Mouse (Mus musculus) cortical plate, adult 2 months (tissue): ENCODE measurements around the gene Immp2l. TPM values are rescaled to one million over a fixed set of nuclear protein-coding genes. Genes with fewer than 3 reads are reported as not detected.

ENCODE experiments used
- H3K27ac ChIP-seq: fragments of 200-500 bp; 2 replicates; pipeline ENCODE4 v1.5.1; 2012; ENCODE audit warnings: low read length, control low read depth, inconsistent platforms; ENCODE audit not compliant: insufficient read depth
- H3K4me1 ChIP-seq: fragments of 200-500 bp; 2 replicates; pipeline ENCODE4 v1.6.1; 2011; ENCODE audit warnings: low read length; ENCODE audit not compliant: control insufficient read depth, insufficient read depth
- H3K4me3 ChIP-seq: fragments of 200-500 bp; 2 replicates; pipeline ENCODE4 v1.5.1; 2011; ENCODE audit warnings: mild to moderate bottlenecking, low read length, control low read depth; ENCODE audit not compliant: insufficient read depth
- CTCF ChIP-seq: fragments of 200-500 bp; IDR thresholded peaks from 2 replicates; pipeline ENCODE4 v1.5.1; 2011; ENCODE audit warnings: mild to moderate bottlenecking, control low read depth, low read length; ENCODE audit not compliant: insufficient read depth; ENCODE audit errors: extremely low read depth
- POLR2A ChIP-seq: fragments of 200-500 bp; IDR thresholded peaks from 2 replicates; pipeline ENCODE4 v1.6.1; 2011; ENCODE audit warnings: mild to moderate bottlenecking, low read length, control low read depth; ENCODE audit not compliant: insufficient read depth; ENCODE audit errors: extremely low read depth
- polyA plus RNA-seq: library from polyadenylated mRNA; depleted of rRNA; stranded (reverse); fragments of >200 nt; gene quantifications from 2 replicates; pipeline ENCODE4 v1.2.3, GENCODE M21; 2012

The Immp2l gene
- polyA plus RNA-seq, 1 experiment = 8.0 TPM

DNA sequence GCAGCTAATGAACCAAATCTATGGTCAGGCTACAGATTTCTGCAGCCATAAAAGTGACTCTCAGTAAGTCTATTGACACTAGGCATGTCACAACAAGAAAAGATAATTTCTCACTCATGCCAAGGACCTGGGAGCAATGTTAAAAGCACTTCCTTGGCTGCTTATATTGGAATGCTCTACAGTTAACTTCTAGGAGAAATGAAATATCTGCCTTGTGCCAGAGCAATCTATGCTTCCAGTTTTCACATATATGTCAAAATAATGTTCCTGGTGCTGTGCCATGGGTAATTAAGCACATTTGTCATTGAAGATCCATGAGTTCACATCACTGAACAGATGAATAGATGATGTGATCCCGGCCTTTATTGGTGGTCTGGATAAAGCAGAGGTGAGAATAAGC is 645.6 kb downstream of the Immp2l start:
- no peak overlapping the region for H3K4me3 ChIP-seq
- no peak overlapping the region for H3K27ac ChIP-seq
- TF ChIP-seq POLR2A (no peak), CTCF (no peak)
- no peaks in the 10 kb centered on the region for H3K4me1 ChIP-seq

DNA sequence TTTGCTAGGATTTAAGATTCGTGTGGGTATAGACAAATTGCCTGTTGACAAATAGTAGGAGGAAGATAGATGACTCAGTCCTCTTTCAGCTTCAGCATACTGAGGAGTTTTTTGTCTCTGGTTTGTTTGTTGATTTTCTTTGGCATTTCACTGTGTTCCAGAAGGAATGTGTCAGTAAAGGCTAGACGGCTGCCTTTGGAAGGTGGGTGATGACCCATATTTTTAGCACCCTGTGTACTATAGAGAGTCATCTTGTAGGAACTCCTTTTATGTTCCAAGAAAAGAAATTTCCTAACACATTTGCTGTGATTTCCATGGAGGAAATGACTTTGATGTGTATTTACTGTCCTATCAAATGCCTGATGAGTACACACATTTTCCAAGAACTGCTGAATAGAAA is 651.0 kb downstream of the Immp2l start:
- Histone ChIP-seq H3K27ac (no peak overlapping the region), H3K4me3 (no peak overlapping the region), H3K4me1 (no peaks in the 10 kb centered on the region)
- TF ChIP-seq POLR2A (no peak), CTCF (no peak)

DNA sequence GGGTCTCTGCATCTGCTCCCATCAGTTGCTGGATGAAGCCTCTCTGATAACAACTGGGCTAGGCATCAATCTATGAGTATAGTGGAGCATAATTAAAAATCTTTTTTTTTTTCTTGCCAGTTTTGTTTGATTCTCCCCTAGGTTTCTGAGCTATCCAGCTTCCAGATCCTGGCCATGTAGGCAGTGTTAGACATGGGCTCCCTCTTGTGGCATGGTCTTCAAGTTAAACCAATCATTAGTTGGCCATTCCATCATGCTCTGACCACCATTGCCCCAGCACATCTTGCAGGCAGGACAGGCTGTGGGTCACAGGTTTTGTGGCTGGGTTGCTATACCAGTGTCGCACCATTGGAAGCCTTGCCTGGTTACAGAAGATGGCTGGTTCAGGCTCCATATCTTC is 656.3 kb downstream of the Immp2l start:
- no peak overlapping the region for H3K4me3 ChIP-seq
- no peaks in the 10 kb centered on the region for H3K4me1 ChIP-seq
- no peak overlapping the region for H3K27ac ChIP-seq
- peak; percentile 60 for TF ChIP-seq CTCF
- no peak for TF ChIP-seq POLR2A

DNA sequence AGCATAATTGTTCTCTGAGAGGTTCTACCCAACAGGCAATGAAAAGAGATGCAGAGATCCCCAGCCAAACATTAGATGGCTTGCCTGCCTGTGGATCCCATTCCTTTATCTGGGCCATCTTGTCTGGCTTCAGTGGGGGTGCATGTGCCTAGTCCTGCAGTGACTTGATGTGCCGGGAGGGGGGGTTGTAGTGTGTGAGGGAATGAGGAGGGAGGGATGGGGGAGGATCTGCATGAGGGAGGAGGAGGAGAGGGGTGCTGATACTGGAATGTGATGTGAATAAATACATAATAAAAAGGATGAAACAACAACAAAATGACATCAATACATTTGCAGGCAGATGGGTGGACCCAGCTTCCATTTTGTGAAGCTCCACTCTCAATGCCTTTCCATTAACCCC is 658.3 kb downstream of the Immp2l start:
- no peaks in the 10 kb centered on the region for H3K4me1 ChIP-seq
- H3K4me3 ChIP-seq = no peak overlapping the region
- H3K27ac ChIP-seq = no peak overlapping the region
- TF ChIP-seq POLR2A (no peak), CTCF (no peak)

DNA sequence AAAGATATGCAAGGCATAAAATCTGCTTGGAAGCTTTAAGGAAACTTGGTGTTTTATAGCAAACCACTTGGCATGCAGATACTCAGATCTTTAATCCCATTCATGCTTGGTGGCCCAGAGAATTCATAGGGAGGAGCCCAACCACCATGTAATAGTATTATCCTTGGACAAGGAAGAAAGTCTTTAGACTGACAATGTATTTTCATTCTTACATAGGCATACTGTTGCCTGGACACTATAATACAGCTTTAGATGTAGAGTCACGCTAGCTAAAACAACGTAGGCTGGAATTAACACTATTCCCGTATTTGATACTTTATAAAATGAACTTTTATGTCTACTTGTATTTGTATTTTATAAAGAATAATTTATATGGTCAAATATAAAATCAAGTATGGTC is 665.9 kb downstream of the Immp2l start:
- Histone ChIP-seq H3K4me3 (no peak overlapping the region), H3K4me1 (no peaks in the 10 kb centered on the region), H3K27ac (no peak overlapping the region)
- TF ChIP-seq CTCF (no peak), POLR2A (no peak)

DNA sequence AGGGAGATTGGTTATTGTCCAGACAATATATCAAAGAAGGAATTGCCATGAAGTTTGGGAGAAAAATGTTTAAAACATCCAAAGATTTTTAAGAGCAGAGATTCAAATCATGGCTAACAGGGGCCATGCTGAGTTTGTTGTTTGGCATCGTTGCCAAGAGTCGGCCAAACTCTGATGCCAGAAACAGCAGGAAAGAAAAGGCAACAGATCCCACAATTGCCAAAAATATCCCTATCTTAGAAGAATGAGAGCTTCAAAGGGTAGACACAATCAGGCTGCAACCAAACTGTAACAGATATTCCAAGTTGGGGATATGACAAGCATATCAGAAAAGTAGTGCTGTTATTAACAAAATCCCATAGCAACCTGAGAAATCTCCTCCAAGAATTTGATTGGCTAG is 686.7 kb downstream of the Immp2l start:
- Histone ChIP-seq H3K4me3 (no peak overlapping the region), H3K27ac (no peak overlapping the region), H3K4me1 (no peaks in the 10 kb centered on the region)
- TF ChIP-seq CTCF (no peak), POLR2A (no peak)

DNA sequence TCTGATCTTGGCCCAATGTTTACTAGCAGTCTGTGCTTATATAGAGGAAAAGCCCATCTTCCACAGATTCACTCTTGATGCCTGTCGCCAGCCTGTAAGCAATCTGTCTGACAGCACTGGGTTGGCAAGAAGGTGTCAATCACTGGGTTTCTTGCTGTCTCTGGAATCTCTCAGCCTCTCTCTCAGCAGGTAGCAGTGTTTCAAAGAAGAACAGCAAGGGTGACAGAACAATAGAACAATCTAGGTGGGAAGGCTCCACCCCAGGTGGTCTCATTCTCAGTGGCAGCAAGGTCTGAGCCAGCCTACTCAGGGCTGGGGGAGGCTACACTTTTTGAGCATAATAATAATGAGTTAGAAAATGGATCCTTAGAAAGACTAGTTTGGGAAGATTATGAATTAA is 693.1 kb downstream of the Immp2l start:
- Histone ChIP-seq H3K27ac (no peak overlapping the region), H3K4me1 (no peaks in the 10 kb centered on the region), H3K4me3 (no peak overlapping the region)
- TF ChIP-seq CTCF (no peak), POLR2A (no peak)

DNA sequence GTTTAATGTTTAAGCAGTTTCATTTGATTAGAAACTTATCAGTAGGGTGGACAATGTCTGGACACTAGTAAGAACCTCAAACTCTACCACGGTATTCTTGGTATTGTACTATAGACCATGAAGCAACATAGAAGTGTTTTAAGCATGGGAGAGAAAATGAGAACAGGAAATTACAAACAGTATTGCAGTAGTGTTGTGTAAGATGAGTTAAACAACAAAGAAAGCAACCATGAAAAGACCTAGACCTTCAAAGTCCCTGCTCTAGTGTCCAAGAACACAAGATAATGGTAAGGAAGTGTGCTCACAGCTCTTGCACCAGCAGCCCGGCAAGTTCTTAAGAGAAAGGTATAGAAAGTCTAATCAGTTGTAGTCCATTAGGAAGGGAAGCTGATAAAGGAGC is 700.7 kb downstream of the Immp2l start:
- Histone ChIP-seq H3K4me3 (no peak overlapping the region), H3K4me1 (no peaks in the 10 kb centered on the region), H3K27ac (no peak overlapping the region)
- TF ChIP-seq POLR2A (no peak), CTCF (no peak)

DNA sequence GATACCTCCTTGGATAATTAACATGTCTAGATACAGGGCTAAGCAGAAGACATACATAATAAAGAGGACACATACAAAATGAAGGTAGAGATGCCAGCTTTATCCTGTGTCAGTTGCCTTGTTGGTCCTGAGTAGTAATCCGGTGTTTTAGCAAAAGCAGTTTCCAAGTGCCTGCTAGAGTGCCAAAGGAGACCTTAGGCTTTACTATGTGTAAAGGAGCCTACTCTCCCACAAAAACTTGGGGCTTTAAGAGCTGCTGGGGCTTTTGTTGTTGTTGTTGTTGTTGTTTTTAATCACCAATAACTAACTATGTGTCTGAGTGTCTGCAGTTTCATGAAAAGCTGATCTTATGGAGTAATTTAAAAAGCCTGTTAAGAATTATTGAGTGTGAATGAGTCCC is 702.8 kb downstream of the Immp2l start:
- H3K4me1 ChIP-seq = no peaks in the 10 kb centered on the region
- TF ChIP-seq CTCF = no peak
- TF ChIP-seq POLR2A = no peak
- no peak overlapping the region for H3K4me3 ChIP-seq
- H3K27ac ChIP-seq = no peak overlapping the region

DNA sequence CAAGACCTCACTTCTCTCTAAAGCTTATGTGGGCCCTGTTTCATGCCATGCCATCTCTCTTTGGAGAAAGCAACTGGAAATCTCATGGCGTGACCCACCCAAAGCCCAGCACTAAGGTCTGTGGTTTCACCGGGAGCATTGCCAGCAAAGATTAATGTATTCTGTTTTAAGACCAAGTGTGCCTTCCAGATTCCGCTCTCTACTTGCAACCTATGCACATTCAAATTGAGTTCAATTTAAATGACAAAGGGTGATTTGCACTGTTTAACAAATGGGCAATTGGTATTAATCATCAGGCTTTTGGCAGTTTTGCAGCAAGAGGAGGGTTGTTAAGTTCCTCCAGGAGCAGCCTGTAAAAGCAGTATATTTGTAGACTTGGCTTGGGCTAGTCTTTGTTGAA is 703.3 kb downstream of the Immp2l start:
- TF ChIP-seq CTCF (no peak), POLR2A (no peak)
- no peaks in the 10 kb centered on the region for H3K4me1 ChIP-seq
- no peak overlapping the region for H3K27ac ChIP-seq
- no peak overlapping the region for H3K4me3 ChIP-seq
